Mouse (Mus musculus) cerebellum, adult 11-12 months (tissue): ENCODE data around the gene Fam227a.

ENCODE experiments used
- DNase-seq: peaks from one replicate; pipeline ENCODE4 v3.0.0; 2022

Gene Fam227a

DNA sequence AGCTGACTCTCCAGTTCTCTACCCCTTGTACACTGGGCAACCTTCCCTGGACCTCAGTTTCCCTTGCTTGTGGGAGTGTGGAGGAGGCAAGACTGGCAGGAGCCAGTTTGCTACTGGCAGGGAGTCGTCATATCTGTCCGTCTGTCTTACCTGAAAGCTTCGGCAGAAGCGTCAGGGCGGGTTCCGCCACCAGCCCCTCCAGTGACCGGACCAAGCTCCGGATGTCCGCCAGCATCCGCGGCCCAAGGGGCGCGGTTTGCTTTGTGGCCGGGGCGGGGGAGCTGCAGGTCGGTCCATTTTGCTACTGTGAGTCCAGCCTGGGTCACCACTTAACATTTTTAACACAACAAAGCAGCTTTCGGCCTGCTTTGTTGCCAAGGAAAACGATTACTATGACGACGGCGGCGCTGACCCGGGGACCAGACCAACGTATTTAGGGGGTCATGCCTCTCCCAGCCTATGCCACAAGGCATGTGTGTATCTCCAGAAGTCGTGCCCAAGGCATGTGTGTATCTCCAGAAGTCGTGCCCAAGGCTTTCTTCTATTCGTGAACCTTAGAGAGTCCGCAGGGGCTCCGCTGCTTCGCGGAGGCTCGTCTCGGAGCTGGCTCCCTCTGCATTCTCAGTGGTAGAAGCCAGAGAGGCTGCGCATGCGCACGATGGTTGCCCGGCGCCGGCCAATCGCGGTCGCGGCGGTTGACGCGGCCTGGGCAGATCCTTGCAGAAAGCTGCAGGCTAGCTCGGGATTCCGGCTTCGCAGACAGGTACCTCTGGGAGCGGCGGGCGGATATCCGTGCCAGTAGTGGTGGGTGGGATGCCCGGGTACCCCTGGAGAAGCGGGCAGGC, at the start of gene Fam227a, which contains the start of gene Cby1:
Gene Fam227a (minus strand): TSS at position 426 of the 845 bp plus-strand sequence.
Gene Cby1 (plus strand): TSS at position 669 of the 845 bp plus-strand sequence.
- peak; percentile 94 for DNase-seq

DNA sequence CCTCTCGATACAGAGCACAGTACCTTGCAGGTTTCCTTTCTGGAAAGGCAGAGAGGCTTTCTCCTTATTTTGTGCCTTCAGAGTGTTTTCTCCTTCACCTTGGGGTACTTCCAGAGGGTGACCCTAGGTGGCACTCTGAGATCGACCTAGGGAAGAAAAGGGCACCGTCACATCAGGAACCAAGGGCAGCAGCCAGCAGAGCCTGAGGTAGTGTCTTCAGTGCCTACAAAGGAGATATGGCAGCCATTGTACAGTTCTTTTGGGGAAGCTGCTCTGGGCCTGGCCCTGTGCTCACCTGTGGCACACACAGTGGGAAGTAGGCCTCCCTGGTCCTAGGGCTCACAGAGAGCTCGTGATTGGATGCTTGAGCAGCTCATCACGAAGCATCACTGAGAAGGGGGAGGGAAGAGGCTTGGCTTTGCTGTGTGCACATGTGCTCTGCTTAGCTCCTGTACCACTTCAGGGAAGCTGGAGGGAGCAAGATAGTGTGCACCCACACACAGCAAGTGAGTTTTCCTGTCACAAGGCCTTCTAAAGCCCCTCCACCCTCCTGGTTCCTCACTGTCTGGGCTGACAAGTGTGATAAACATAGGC, 49.6 kb upstream of the Fam227a start:
- no peak for DNase-seq

DNA sequence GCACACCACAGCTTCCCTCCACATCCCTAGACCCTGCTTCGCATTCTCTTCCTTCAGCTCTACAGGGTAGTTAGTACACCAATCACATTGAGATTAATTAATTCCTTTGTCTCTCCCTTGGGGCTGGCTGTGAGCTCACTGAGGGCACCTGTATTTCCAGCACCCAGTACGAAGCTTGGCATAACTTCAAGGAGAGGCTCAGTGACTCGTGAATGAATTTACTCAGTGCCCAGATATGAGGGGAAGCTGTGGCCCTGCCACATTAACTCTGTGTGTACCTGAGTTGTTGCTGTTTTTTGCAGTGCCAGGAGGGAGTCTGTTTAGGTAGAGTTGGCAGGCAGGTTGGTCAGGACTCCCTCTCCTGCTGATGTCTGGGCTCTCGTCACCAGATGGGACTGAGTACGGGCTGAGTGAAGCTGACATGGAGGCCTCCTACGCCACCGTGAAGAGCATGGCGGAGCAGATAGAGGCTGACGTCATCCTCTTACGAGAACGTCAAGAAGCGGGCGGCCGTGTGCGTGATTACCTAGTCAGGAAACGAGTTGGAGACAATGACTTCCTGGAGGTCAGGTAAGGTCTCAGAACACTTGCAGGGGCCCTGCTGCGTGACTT, 48.0 kb upstream of the Fam227a start:
- DNase-seq = no peak

GRCm38 (mm10) chr15:79697558-79698187, 38.9 kb upstream of the Fam227a start:
- no peak for DNase-seq

DNA sequence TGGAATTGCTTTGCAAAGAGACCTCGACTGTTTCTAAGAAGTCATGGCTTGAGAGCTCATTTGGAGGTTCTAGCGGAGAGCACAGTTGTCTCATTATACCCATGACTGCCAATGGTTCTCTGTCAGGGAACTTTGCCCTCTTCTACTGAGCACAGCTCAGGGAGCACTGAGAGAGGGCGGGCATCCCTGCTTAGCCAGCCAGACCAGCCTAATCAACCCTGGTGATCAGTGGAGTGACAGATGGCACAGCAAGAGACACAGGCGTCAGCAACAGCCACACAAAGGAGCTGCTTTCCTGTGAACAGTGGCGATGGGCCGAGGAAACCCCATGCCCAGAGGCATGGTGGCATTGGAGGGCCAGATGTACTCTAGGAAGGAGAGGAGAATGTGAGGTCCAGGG, 38.3 kb upstream of the Fam227a start:
- peak; percentile 68 for DNase-seq

- no peak for DNase-seq
These were observed 37.8 kb upstream of the Fam227a start for GRCm38 (mm10) chr15:79696508-79696907.

DNA sequence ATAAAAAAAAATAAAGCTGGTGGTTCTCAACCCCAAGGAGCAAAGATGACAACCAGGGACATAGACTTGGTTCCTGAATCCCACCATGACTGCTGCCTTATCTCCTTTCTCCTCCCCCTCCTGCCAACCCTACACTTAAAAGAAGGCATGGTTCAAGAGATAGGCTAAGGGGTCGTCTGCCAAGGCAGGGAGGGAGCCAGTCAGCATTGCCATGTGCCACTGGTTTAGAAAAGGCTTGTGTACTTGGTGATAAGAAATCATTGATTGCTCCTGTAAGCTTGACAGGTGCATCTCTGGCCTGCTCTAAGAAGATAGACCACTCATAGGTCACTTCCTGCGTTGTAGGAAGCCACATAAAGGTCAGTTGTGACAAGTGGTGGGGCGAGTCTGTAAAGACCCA, 36.8 kb upstream of the Fam227a start:
- DNase-seq = no peak

- DNase-seq = peak; percentile 10
These were observed 35.8 kb upstream of the Fam227a start for GRCm38 (mm10) chr15:79694512-79694911.

DNA sequence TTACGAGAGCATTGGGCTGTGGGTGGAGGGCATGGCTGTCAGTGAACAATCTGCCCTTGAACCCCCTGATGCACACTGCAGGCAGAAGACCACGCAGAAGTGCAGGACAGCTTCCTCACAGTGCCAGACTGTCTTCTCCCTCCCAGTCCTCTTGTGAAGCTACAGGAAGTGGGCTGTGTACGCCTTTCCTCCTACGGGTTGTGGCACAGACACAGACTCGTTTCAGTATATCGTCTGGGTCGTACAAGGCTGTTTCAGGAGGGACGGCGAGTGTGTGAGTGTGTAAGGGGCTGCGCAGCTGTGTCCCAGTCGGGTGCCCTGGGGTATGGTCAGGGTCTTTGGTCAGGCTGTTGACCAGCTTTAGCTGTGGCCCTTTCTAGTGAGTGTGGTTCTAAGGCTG, 35.0 kb upstream of the Fam227a start:
- DNase-seq = peak; percentile 33

DNA sequence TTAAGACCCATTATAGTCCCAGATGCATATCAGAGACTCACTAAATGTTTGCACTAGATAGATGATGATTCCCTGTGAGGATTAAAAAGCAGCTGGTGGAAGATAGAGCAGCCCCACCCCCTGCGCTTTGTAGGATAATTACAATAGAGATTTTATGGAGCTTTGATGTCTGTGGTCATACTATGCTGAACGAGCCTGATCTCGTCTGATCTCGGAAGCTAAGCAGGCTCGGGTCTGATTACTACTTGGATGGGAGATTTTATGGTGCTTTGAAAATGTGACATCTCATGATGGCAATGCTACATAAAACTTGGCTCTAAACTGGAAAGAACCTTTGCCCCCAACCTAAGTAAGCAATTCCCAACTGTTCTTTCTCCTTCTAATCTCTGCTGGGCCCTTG, 33.6 kb upstream of the Fam227a start:
- DNase-seq = peak; percentile 18

DNA sequence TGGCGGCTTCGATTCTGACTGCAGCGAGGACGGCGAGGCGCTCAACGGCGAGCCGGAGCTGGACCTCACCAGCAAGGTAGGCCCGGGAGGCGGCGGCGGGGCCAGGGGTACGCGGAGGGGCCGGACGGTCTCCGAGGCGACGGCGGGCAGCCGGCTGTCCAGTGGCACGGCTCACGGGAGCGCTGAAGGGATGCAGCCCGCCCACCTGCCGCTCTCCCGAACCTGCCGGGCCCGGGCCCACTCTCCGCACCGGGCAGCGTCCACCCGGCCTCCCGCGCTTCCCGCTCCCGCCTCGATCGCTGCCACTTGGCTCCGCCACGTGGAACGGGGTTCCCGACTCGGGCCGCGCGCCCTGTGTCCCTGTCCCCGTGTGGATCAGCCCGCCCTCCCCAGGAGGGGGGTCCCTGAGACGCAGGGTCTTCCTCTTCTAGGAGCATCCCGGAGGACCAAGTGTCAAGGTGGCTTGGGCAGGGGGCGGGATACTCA, 32.3 kb upstream of the Fam227a start:
- DNase-seq = peak; percentile 79

DNA sequence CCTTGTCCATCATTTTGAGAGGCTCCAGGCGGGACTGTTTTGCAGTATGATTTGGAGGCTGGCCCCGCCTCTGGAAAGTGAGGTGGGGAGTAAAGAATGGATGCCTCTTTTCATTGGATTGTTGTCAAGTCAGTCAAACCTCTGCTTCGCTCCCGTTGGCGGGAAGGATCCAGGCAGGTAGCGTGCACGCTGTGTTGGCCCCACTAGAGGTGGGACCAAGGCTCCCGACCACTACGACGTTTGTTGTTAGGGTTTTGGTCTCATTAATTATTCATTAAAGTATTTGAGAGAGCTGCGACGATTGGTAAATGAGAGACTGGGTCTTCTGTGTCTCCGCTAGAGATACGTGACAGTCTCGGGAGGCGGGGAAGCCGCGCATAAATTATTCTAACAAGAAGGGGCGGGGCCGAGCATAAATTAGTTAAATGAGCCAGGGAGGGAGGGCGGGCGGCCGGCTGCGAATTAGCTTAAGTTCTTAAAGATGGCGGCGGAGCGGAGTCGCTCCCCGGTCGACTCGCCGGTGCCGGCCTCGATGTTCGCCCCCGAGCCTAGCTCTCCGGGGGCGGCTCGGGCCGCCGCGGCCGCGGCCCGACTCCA, 31.8 kb upstream of the Fam227a start, which contains the start of gene Gtpbp1:
Gene Gtpbp1 (plus strand): TSS at position 420 of the 597 bp plus-strand sequence.
- peak; percentile 99 for DNase-seq

GRCm38 (mm10) chr15:79689662-79690425, 31.1 kb upstream of the Fam227a start:
- DNase-seq = no peak

GRCm38 (mm10) chr15:79688268-79688956, 29.7 kb upstream of the Fam227a start:
- no peak for DNase-seq

GRCm38 (mm10) chr15:79687646-79688267, 29.0 kb upstream of the Fam227a start, which contains the start of gene Josd1:
TSS of gene Josd1 (minus strand) at chr15:79687919.
- peak; percentile 97 for DNase-seq

DNA sequence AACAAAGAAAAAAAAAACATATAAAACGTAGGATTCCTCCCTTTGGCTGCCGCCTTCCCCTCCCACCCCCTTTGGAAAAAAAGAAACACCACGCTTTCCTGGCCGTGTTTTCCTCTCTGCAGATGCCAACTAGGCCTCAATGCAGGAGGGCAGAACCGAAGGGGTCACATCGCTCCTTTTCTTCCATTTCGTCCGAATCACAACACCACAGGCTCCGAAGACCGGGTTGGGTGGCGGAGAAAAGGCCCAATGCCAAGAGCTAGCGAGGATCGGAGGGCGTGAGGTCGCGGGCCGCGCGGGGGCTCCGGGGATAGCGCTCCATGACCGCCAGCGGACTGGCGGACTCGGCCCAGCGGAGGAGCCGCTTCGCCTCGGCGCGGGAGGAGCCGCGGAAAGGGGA, 28.4 kb upstream of the Fam227a start:
- peak; percentile 80 for DNase-seq

- peak; percentile 18 for DNase-seq
These were observed 27.5 kb upstream of the Fam227a start for GRCm38 (mm10) chr15:79686046-79686869.

GRCm38 (mm10) chr15:79685141-79685641, 26.4 kb upstream of the Fam227a start:
- DNase-seq = no peak

DNA sequence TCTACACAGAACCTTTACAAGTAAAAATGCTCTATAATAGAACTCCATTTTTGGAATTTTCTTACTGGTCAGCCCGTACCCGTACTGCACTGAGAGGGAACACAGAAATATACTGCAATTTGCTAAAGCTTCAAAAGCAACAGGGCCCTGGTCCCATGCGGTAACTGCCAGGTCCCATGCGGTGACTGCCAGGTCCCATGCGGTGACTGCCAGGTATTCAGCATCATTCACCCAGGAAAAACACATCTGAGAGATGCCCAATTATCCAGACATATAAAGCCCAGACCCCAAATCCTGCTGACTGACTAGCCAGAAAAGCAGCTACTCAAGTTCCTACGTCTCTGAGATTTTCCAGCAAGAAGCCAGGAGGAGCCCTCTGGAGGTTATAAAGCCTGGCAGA, 25.9 kb upstream of the Fam227a start:
- no peak for DNase-seq
